Mouse (Mus musculus) ES-E14 (cell line): ENCODE results near the gene Kcnj11. TPM values are rescaled to one million over a fixed set of nuclear protein-coding genes. Genes with fewer than 3 reads are reported as not detected.

Experiments
- DNase-seq: peaks from one replicate; pipeline ENCODE4 v3.0.0-alpha.2; 2013; ENCODE audit warnings: low read depth, low spot score
- H3K27ac ChIP-seq: 2 replicates; pipeline ENCODE4 v1.5.1; 2012; ENCODE audit warnings: low read depth, mild to moderate bottlenecking, low read length, moderate library complexity, mixed read lengths; ENCODE audit not compliant: poor library complexity, insufficient read depth, severe bottlenecking
- H3K36me3 ChIP-seq: 2 replicates; pipeline ENCODE4 v1.6.1; 2012; ENCODE audit warnings: mild to moderate bottlenecking, low read length, moderate library complexity, mixed read lengths; ENCODE audit not compliant: control insufficient read depth, poor library complexity, insufficient read depth, severe bottlenecking
- H3K4me1 ChIP-seq, 2 experiments: fragments of 150-350 bp in 1 of 2; sonication (generic) in 1 of 2; 2 replicates each; pipeline ENCODE4 v1.6.1; 2012; ENCODE audit warnings: low read length in 2 of 2, mild to moderate bottlenecking in 1 of 2, mixed read lengths in 1 of 2; ENCODE audit not compliant: control insufficient read depth in 2 of 2, insufficient read depth in 2 of 2, poor library complexity in 1 of 2
- H3K4me3 ChIP-seq, 2 experiments: fragments of 150-350 bp in 1 of 2; sonication (generic) in 1 of 2; 2 replicates each; pipeline ENCODE4 v1.5.1; 2012; ENCODE audit warnings: low read length in 2 of 2, low read depth in 1 of 2, mild to moderate bottlenecking in 1 of 2, mixed read lengths in 1 of 2; ENCODE audit not compliant: insufficient read depth in 1 of 2, poor library complexity in 1 of 2, severe bottlenecking in 1 of 2
- H3K9ac ChIP-seq: 2 replicates; pipeline ENCODE4 v1.6.1; 2012; ENCODE audit warnings: low read depth, mild to moderate bottlenecking, low read length, mixed read lengths; ENCODE audit not compliant: poor library complexity, insufficient read depth, severe bottlenecking
- H3K9me3 ChIP-seq: fragments of 150-350 bp; sonication (generic); 2 replicates; pipeline ENCODE4 v1.6.1; 2012; ENCODE audit warnings: low read depth, mild to moderate bottlenecking, low read length; ENCODE audit not compliant: control insufficient read depth, insufficient read depth
- CHD2 ChIP-seq: IDR thresholded peaks from 2 replicates; pipeline ENCODE4 v1.6.1; 2014; ENCODE audit warnings: mild to moderate bottlenecking, low read depth, low read length, inconsistent platforms
- HCFC1 ChIP-seq: IDR thresholded peaks from 2 replicates; pipeline ENCODE4 v1.6.1; 2012; ENCODE audit warnings: low read length, inconsistent platforms, borderline replicate concordance; ENCODE audit not compliant: insufficient read depth
- MAFK ChIP-seq: IDR thresholded peaks from 2 replicates; pipeline ENCODE4 v1.6.1; 2014; ENCODE audit warnings: mild to moderate bottlenecking, low read depth, low read length, inconsistent platforms; ENCODE audit not compliant: insufficient read depth
- ZC3H11A ChIP-seq: IDR thresholded peaks from 2 replicates; pipeline ENCODE4 v1.6.1; 2012; ENCODE audit warnings: low read depth, mild to moderate bottlenecking, inconsistent platforms, low read length, borderline replicate concordance
- ZNF384 ChIP-seq: IDR thresholded peaks from 2 replicates; pipeline ENCODE4 v1.6.1; 2012; ENCODE audit warnings: low read depth, low read length, inconsistent platforms
- in situ Hi-C, 2 experiments: fragments of 600-800 bp; cut with MboI; formaldehyde crosslinking; loops; one replicate each; pipeline ENCODE4 v1.15.1; 2025; ENCODE audit warnings: low sequenced_read_pairs in 2 of 2, inconsistent platforms in 1 of 2; ENCODE audit not compliant: unreplicated experiment in 2 of 2
- total RNA-seq: library from RNA; depleted of rRNA; stranded (reverse); fragments of 300-350 nt; gene quantifications from 2 replicates; pipeline ENCODE4 v1.2.3, GENCODE M21; 2012

Gene Kcnj11
- total RNA-seq, 1 experiment = 0.85 TPM

DNA sequence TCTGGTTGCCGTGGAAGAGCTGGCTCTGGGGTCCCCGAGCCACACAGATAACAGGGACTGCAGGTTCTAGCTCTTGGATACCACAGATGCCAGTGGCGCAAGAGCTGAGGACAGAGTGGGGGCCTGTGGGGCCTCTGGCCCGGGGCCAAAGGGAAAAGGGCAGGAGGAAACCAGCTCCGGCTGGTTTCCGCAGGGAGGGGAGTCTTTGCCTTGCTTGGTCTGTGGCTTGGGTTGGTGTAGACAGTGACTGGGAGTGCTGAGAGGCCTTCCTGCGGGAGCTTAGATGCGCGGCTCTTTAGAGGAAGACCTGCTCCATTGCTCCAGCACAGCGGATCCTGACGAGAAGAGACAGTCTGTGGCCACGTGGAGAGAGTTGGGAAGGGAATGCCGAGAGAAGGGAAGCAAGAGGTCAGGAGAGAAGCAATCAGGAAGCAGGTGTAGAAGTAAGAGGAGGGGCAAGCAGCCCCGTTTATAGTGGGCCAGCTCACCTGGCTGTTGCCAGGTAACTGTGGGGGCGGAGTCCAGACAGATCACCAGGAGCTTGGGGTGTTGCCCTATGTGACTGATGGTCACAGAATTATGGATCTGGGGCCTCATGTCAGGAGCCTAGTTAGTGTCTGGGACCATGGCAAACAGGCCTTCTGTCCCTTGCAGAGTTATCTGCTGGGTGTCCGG, 15.6 kb downstream of the Kcnj11 start:
- Histone ChIP-seq H3K36me3 (peaks cover 34% of the 10 kb centered on the region), H3K4me3 (no peak overlapping the region), H3K4me1 (peaks cover 0 to 4% of the 10 kb centered on the region in 2 experiments; a peak in 1 of 4 replicates), H3K27ac (no peak overlapping the region), H3K9ac (no peak overlapping the region), H3K9me3 (no peaks in the 10 kb centered on the region)
- TF ChIP-seq CHD2 = no peak
- in situ Hi-C loops = no loop called here
- DNase-seq = no peak

DNA sequence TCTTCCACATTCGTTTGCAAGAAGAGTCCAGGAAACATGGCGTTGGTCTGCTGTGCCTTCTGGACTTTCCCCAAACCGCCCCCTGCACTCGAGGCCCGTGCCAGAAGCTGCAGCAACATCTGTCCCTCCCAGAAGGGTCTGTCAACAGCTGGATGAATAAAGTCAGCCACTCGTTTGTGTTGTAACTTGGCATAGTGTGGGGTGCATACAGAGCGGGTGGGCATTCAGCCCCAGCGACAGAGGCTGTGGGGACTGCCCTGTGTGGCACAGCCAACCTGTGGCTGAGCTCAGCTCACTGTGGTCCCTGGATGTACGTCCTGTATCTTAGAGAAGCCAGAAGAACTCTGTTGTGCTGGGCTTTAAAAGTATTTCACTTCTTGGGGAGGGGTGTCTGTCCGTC, 16.5 kb downstream of the Kcnj11 start:
- Histone ChIP-seq H3K27ac (no peak overlapping the region), H3K9me3 (no peaks in the 10 kb centered on the region), H3K4me3 (no peak overlapping the region), H3K9ac (no peak overlapping the region), H3K4me1 (peaks cover 0 to 4% of the 10 kb centered on the region in 2 experiments; a peak in 1 of 4 replicates), H3K36me3 (peaks cover 35% of the 10 kb centered on the region)
- TF ChIP-seq MAFK (no peak), ZC3H11A (no peak), HCFC1 (no peak), CHD2 (no peak), ZNF384 (no peak)
- no peak for DNase-seq
- in situ Hi-C loops = no loop called here

DNA sequence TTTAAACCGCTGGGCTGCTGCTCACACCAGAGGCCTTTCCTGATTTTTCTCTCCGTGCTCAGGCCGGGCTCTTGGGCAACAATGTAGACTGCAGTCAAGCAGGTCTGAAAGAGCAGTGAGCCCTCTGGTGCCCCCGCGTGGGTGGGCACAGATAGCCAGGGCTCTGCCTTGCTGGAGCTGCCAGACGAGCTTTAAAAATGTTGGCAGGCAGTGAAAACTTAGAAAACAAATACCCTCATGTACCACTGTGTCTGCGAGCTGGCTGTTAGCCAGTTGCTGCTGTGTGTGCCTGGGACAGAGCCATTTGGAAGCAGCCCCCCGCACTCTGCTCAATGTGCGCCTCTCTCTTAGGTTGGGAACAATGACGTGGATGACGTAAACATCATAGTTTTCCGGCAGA, 22.9 kb downstream of the Kcnj11 start:
- in situ Hi-C loops = no loop called here
- Histone ChIP-seq H3K27ac (no peak overlapping the region), H3K9me3 (no peaks in the 10 kb centered on the region), H3K9ac (no peak overlapping the region), H3K36me3 (peaks cover 58% of the 10 kb centered on the region), H3K4me3 (no peak overlapping the region), H3K4me1 (no peaks in the 10 kb centered on the region)
- DNase-seq = no peak
- TF ChIP-seq ZC3H11A (no peak), ZNF384 (no peak), CHD2 (no peak)

DNA sequence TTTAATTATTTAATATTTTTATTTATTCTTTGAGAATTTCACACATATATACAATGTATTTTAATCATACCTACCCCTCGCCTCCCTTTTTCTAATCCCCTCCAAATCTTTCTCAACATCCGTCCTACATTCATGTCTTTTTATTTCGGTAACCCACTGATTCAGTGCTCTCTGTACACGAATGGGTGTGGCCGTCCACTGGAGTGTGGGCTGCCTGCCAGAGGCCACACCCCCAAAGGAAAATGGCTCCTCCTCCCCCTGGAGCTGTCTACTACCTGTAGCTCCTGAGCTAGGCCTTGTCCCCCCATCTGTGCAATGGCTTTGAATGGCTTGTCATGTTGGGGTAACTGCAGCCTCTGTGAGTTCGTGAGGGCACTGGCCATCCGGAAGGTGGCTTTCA, 23.7 kb downstream of the Kcnj11 start:
- H3K9me3 ChIP-seq = no peaks in the 10 kb centered on the region
- no peak overlapping the region for H3K4me3 ChIP-seq
- H3K4me1 ChIP-seq = no peaks in the 10 kb centered on the region
- no peak overlapping the region for H3K27ac ChIP-seq
- H3K36me3 ChIP-seq = peaks cover 54% of the 10 kb centered on the region
- no peak for DNase-seq
- in situ Hi-C loops = no loop called here
- TF ChIP-seq HCFC1 (no peak), CHD2 (no peak), MAFK (no peak), ZNF384 (no peak), ZC3H11A (no peak)
- no peak overlapping the region for H3K9ac ChIP-seq

GRCm38 (mm10) chr7:46068831-46069230, 31.7 kb downstream of the Kcnj11 start:
- no peaks in the 10 kb centered on the region for H3K4me1 ChIP-seq
- no peak overlapping the region for H3K27ac ChIP-seq
- no peaks in the 10 kb centered on the region for H3K9me3 ChIP-seq
- no peak overlapping the region for H3K4me3 ChIP-seq
- H3K9ac ChIP-seq = no peak overlapping the region
- TF ChIP-seq CHD2 = no peak
- TF ChIP-seq MAFK = no peak
- TF ChIP-seq ZNF384 = no peak
- no peak for TF ChIP-seq ZC3H11A
- no peak for TF ChIP-seq HCFC1
- peaks cover 60% of the 10 kb centered on the region for H3K36me3 ChIP-seq
- DNase-seq = no peak
- in situ Hi-C loops = no loop called here
